Mouse (Mus musculus): Measurements from ENCODE around the gene Gm38431. TPM values are rescaled to one million over a fixed set of nuclear protein-coding genes. Genes with fewer than 3 reads are reported as not detected.

Gene Gm38431
- total RNA-seq, 2 experiments from 2014 or later, result 2.2 to 2.7 TPM

DNA sequence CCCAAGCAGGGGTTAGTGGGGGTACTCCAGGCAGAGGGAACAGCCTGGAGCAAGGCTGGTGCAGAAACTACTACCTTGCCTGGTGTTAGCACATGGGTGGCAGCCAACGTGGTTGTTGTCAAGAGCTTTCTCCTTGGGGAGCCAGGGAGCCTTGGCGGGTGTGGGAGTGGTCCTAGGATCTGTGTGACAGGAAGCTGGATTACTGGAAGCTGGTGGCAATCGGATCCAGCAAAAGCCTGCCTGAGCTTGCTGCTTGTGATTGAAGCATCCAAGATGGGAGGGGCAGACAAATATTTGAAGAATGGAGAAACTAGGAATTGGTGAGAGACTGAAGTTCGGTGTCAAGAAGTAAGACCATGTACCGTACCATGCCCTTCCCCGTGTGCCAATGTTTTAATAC lies 69.5 kb downstream of the Gm38431 start:
- no peak for DNase-seq (ENCODE audit: low spot score in 2 of 2)

DNA sequence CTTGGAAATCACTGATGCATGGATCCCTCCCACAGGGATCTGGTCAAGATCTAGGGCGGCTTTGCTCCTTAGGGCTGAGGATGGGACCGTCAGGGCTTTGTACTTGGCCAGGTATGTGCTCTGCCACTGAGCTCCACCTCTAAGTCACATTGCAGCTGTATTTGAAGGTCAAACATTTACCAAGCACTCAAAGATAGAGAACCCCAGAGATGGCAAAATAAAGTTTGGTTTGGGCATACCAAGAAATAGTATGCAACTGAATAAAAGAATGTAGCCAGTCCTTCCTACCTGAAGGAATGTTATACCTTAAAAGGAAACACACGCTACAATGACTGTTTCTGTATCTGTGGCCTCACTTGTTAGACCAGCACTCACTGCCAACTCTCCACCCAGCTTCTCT lies 70.4 kb downstream of the Gm38431 start:
- no peak for DNase-seq (ENCODE audit: low spot score in 2 of 2)

DNA sequence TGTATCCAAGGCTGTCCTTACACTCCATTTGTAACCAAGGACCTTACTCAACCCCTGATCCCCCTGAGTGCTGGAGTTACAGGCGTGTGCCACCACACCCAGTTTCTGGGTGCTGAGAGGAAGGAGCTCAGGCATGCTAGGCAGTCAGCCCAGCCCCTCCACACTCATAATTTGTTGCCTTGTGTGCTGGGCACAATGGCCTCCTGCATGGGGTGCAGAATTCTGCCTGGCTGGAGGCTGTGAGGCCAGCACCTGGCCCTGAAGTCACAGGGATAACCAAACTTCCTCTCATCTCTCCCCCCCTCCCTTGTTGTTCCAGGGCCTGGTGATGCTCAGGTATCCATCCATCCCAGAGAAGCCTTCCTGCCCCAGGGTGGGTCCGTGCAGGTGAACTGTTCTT lies 73.2 kb downstream of the Gm38431 start:
- no peak for DNase-seq (ENCODE audit: low spot score in 2 of 2)

Small RNA genes lying within 50 kb of the gene (microRNA-seq; reads per million reads assigned to microRNA genes)
- gene Mir1900 (0 to 0.20 reads per million in 2 experiments), gene Mir7082 (0.39 to 0.49 reads per million in 2 experiments)

Other genes with a start within 250 kb of the Gm38431 start
- 10 to 100 TPM; 66.8 to 70.4 TPM for gene A230050P20Rik, start 223.4 kb downstream of the Gm38431 start, total RNA-seq (2021)
- 10 to 100 TPM in 1 of 2 experiments, 1 to 10 TPM in 1; 9.9 to 10.6 TPM for gene Angptl6, start 212.3 kb downstream of the Gm38431 start, total RNA-seq (2021)
- 10 to 100 TPM; 24.1 to 25.3 TPM for gene Ppan, start 203.8 kb downstream of the Gm38431 start, total RNA-seq (2021)
- 100 to 1,000 TPM; 124 to 132 TPM for gene Eif3g, start 193.4 kb downstream of the Gm38431 start, total RNA-seq (2021)
- gene Dnmt1, start 132.1 kb downstream of the Gm38431 start, total RNA-seq (2021), result 10 to 100 TPM; 32.1 to 34.7 TPM
- 1 to 10 TPM; 1.6 to 2.1 TPM for gene S1pr2, start 115.2 kb downstream of the Gm38431 start, total RNA-seq (2021)
- 10 to 100 TPM; 61.0 to 61.9 TPM for gene Mrpl4, start 89.3 kb downstream of the Gm38431 start, total RNA-seq (2021)
- gene Icam1, start 76.0 kb downstream of the Gm38431 start, total RNA-seq (2021), result 1 to 10 TPM; 2.0 to 2.6 TPM
- 1 to 10 TPM in 1 of 2 experiments, under 1 TPM in 1; 0.97 to 1.2 TPM for gene Icam4, start 62.6 kb downstream of the Gm38431 start, total RNA-seq (2021)
- 100 to 1,000 TPM; 379 to 387 TPM for gene Icam5, start 59.9 kb downstream of the Gm38431 start, total RNA-seq (2021)
- not detected for gene Zglp1, start 24.9 kb downstream of the Gm38431 start, total RNA-seq (2021)
- gene Gm49373, start 18.9 kb downstream of the Gm38431 start, total RNA-seq (2021), result 1 to 10 TPM; 1.6 to 2.9 TPM
- gene Fdx1l, start 18.4 kb downstream of the Gm38431 start, total RNA-seq (2021), result 10 to 100 TPM; 54.0 to 65.5 TPM
- gene Raver1, start within 50 bp of the Gm38431 start, total RNA-seq (2021), result 10 to 100 TPM; 32.9 TPM
- gene Tyk2, start 39.2 kb upstream of the Gm38431 start, total RNA-seq (2021), result 10 to 100 TPM; 13.5 to 15.3 TPM
- gene Cdc37, start 58.0 kb upstream of the Gm38431 start, total RNA-seq (2021), result 100 to 1,000 TPM; 163 TPM
- gene Pde4a, start 73.7 kb upstream of the Gm38431 start, total RNA-seq (2021), result 10 to 100 TPM; 83.4 to 86.6 TPM
- gene Keap1, start 147.4 kb upstream of the Gm38431 start, total RNA-seq (2021), result 10 to 100 TPM; 58.3 to 61.5 TPM
- gene S1pr5, start 156.4 kb upstream of the Gm38431 start, total RNA-seq (2021), result 10 to 100 TPM; 13.5 to 14.5 TPM
- gene Atg4d, start 173.3 kb upstream of the Gm38431 start, total RNA-seq (2021), result 10 to 100 TPM; 43.6 to 50.9 TPM
- 10 to 100 TPM; 39.7 to 46.9 TPM for gene Kri1, start 196.0 kb upstream of the Gm38431 start, total RNA-seq (2021)
- 10 to 100 TPM; 53.7 to 56.7 TPM for gene Cdkn2d, start 199.4 kb upstream of the Gm38431 start, total RNA-seq (2021)
- gene Ap1m2, start 220.3 kb upstream of the Gm38431 start, total RNA-seq (2021), result under 1 TPM; 0.18 to 0.30 TPM
- 10 to 100 TPM; 44.7 to 48.0 TPM for gene Slc44a2, start 228.7 kb upstream of the Gm38431 start, total RNA-seq (2021)

All from layer of hippocampus, adult 18-20 months (tissue).